Mouse (Mus musculus) c-Kit-negative CD71-positive TER-119-positive erythroid progenitor cells, embryonic 14.5 days (primary cell): ENCODE results near the gene Thbs1.

Experiments
- DNase-seq: peaks from one replicate; pipeline ENCODE4 v3.0.0-alpha.2; 2013; ENCODE audit warnings: low read depth, low spot score

Thbs1 gene

GRCm38 (mm10) chr2:118111488-118112131 is at the start of gene Thbs1:
TSS of gene Thbs1 (plus strand) at chr2:118111876.
- no peak for DNase-seq

DNA sequence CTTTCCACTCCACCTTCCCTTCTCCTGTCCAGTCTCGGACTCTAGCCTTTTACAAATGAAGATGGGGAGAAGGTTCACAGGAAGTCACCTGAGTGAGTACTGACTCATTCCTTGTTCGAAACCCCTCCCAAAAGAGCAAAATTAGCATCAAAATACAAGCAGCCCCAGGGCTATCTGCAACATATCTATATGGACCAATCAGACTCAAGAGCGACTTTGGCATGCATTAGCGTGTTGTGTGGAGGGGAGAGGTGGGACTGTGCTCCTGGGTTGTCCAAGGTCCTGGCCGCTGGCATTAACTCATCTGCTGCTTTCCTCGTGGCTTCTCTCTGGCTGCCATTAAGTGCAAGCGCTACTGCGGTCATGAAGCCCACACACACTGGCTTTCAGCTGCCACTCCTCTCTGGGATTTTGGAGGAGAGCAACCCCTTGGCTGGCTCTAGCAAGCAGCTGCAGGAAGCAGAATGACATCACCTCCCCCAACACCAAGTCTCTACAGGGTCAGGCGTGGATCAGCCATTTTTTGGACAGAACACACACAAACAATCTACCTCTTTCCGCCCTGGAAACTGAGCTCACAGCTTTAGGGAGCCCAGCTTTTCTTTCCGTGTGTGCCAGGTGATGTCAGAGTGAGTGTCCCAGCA is 47.4 kb upstream of the Thbs1 start:
- no peak for DNase-seq

DNA sequence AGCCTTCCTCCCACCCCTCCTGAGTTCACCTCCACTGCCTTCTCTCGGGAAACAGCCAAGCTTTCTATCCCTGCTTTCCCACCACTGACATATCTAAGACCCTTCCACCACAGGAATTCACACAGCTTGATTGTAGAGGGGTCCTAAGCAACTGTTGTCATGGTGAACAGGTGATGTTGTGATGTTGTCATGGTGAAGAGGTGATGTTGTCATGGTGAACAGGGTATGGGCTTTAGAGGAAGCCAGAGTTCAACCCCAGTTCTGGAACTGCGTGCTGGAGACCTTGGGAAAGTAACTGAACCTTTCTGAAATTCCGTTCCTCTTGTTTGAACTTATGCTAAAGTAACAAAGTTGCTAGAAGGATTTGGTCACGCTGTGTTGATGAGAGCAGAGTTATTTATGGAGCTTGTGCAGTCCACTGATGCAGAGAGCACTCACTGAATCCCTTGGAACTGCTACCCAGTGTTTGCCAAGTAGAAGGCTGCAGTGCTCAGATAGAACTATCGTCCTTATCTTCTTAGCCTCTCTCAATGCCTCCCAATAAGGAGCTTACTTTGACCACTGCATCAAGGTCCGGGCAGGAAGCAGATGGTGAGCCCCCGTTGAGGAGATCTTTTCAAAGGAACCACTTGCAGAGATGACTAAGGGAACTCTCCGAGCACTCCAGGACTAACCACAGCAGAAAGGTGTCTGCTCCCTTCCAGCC is 45.5 kb upstream of the Thbs1 start:
- no peak for DNase-seq

DNA sequence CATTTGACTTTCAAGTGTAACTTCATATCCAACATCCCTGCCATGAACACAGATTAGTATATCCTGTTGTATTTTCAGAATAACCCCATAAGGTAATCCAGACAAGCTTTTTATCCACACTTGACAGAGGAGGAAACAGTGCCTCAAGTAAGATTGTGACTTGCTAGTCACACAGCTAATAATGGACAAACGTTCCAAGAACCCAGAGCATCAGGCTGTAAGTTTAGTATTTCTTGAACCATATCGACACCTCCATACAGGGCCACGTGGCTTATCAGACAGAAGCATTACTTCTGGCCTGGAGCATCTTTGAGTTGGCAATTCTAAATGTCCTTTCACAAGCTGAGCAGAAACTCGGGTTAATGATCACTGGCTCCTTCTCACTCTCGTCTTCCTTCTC is 41.7 kb upstream of the Thbs1 start:
- no peak for DNase-seq

GRCm38 (mm10) chr2:118072811-118073372 is 38.8 kb upstream of the Thbs1 start:
- no peak for DNase-seq

DNA sequence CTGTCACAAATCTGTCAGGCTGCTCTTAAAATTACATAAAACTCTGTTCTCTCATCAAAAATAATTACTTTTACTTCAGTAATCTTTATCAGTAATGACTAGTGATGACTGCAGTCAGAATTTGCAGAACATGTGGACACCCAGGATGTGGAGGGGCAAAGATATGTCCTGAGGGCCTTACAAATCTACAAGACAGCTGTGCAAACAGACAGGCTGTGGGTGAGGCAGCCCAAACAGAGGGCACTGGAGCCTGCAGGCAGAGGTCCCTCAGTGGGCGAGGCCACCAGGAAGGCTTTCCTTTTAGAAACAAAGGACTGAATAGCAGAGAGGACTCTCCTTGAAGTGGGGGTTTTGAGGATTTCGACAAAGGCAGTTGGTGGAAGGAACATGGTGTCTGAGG is 37.6 kb upstream of the Thbs1 start:
- no peak for DNase-seq

GRCm38 (mm10) chr2:118075165-118075564 is 36.5 kb upstream of the Thbs1 start:
- DNase-seq: no peak

DNA sequence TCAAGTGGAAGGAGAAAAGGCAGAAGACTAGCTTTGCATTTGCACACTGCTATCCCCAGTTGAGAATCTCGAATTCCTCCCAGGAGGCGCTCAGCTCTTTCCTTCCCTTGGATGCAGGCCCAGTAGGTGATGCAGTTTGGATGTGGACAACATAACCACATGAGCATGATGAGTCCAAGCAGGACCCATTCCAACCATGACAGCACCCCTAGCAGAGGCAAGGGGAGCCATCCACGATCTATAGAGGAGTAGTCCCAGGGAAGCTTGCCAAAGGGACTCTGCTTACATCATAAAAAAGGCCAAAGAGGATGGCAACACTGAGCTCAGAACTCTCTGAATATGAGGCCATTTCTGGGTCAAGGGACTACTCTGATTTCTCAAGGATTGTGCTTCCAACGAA is 32.5 kb upstream of the Thbs1 start:
- DNase-seq: no peak

DNA sequence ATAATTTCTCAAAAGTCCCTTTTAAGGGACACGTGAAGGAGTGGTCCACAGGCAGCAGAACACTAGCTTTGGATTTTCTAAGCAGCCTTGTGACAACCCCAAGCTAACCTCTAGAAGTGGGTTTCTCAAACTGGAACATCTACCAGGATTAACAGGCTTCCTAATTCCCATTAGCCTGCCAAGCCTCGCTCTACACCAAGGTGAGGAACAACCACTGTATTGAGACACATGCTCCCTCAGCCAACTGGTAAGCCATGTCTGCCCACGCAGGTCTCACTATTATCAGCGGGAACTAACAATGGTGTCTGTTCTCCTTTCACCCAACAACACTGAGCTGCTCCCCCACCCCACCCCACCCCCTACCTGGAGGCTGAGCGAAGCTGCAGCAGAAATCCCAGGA is 30.1 kb upstream of the Thbs1 start:
- DNase-seq: no peak

DNA sequence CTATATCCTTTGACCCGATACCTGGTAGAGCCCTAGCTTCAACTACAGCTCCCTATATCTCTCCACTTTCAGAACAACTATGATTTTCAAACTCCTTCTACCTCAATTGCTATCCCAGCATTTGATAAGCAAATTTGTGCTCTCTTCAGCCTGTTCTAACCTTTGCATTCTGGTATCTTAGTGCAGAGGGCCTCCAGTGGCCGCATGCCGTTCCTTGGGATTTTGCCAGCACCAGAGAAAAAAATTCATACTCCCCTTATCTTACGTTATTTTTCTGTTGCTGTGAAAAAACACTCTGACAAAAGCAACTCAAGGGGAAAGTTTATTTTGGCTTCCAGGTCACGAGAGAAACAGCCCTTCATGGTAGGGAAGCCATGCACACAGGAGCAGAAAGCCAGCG is 28.0 kb upstream of the Thbs1 start:
- no peak for DNase-seq

DNA sequence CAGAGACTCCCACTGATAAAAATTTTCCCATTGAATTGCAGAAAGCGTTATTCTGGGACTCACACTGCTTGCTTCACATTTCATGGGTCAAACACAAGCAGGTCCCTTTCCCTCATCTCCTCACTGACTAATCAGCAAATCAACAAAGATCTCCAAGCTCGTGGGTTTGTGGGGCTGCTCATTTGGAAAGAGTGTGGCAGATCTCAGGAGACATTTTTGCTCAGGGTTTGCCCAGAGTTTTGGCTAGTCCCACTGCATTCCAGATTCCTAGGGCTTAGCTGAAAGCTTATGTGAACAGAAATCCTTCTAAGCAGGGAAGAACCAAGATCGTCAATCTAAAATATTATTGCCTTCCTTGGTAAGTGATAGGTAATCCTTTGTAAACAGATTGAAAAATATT is 27.0 kb upstream of the Thbs1 start:
- no peak for DNase-seq

DNA sequence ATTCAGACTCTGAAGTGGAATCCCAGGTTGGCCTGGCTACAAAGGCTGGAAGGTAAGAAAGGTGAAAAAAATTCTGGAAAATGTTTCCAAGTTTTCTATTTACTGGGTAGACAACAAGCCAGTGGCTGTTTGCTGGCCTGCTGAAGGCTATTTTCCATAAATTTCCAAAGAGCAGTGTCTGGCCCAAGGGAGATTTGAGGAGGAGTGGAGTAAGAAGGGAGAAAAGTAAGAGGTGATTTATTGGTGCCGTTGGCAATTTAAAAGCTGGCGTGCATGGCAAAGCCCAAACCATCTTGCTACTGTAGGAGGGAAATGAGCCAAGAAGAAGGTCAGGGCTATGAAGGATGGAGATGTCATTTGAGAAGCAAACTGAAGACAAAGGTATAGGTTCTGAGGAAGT is 26.0 kb upstream of the Thbs1 start:
- DNase-seq: no peak

- DNase-seq: no peak
Measured at GRCm38 (mm10) chr2:118087044-118087726, 24.5 kb upstream of the Thbs1 start.

DNA sequence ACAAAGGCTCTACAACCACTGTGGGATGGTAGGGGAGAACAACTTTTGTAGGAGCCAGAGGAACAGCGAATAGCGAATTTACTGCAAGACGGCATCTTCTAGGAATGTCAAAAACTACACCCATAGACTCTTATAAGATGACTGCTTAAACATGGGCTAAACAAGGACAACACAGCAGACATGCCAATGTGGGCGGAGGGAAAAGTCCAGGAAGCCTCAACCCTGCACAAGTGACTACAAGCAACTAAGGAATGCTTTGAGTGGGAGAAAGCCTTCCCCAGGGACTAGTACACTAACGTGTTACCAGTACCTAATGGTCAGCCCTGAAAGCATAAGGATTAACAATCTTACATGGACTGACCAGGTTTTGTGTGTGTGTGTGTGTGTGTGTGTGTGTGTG is 20.4 kb upstream of the Thbs1 start:
- no peak for DNase-seq

- no peak for DNase-seq
Measured at GRCm38 (mm10) chr2:118099104-118099503, 12.6 kb upstream of the Thbs1 start.

DNA sequence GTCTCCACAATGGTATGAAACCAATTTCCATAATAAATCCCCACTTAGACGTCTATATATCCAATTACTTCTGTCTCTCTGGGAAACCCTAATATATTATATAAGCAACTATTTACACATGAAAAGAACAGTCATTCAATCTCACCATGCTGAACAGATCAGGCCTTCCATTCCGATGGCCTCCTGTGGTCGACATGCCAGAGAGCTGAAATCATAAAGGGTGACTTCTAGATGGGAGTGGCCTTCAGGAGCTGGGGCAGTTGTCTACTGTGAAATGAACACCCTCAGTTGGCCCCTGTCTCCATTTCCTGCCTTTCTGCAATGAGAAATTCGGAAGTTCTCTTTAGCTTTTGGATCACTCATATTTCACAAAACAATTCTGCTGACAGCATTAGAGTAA is 9.5 kb upstream of the Thbs1 start:
- no peak for DNase-seq

- no peak for DNase-seq
Measured at GRCm38 (mm10) chr2:118110225-118110915, 1.3 kb upstream of the Thbs1 start.

DNA sequence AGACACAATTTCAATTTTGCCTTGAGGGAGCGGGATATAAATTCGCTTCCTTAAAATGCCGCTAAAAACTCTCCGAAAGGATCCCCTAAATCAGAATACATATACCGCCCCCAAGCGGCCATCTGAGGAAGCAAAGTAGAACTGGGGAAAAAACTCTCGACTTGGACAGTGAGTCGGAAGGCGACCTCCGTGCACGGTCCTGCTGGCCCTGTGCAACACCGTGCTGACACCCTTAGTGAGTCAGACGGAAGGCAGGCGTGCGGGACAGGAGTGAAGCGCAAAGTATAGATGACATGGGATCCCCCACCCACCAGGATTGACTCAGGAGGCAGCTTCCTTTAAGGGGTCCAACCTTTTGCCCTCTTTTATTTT is 574 bp upstream of the Thbs1 start:
- DNase-seq: no peak

DNA sequence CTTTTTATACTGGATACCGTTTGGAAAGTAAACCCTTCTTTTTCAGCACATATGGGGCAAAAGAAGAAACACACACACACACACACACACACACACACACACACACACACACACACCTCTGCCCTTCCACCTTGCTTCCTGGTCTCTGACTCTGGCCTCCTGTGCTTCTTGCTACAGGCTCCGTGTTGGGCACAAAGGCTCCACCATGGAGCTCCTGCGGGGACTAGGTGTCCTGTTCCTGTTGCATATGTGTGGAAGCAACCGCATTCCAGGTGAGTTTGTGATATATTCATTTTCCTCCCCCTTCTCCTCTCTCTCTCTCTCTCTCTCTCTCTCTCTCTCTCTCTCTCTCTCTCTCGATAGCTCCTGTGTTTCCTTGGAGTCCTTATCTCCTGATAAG is 762 bp downstream of the Thbs1 start:
- DNase-seq: no peak

DNA sequence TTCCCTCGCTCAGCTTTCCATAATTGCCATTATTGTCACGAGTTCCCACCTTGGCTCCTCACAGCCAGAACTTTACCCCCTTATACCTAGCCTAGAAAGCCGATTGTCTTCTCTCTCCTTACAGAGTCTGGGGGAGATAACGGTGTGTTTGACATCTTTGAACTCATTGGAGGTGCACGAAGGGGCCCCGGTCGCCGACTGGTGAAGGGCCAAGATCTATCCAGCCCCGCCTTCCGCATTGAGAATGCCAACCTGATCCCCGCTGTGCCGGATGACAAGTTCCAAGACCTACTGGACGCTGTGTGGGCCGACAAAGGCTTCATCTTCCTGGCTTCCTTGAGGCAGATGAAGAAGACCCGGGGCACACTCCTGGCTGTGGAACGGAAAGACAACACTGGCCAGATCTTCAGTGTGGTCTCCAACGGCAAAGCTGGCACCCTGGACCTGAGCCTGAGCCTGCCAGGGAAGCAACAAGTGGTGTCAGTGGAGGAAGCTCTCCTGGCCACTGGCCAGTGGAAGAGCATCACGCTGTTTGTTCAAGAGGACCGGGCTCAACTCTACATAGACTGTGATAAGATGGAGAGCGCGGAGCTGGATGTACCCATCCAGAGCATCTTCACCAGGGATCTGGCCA is 1.3 kb downstream of the Thbs1 start:
- DNase-seq: no peak
